Mouse (Mus musculus) kidney, postnatal 0 days (tissue): Measurements from ENCODE around the gene Slc16a14. TPM values are rescaled to one million over a fixed set of nuclear protein-coding genes. Genes with fewer than 3 reads are reported as not detected.
A peak's percentile ranks its signal among the peaks of the same experiment; 100 is the strongest.

Experiments
- ATAC-seq: fragments of 200-750 bp; cut with Nextera tagmentation; replicated peaks from 2 replicates; pipeline ENCODE4 v1.8.0; 2017; ENCODE audit warnings: low read depth, moderate number of reproducible peaks, moderate TSS enrichment, moderate library complexity; ENCODE audit not compliant: low FRiP score
- DNase-seq: peaks from one replicate; pipeline ENCODE4 v3.0.0-alpha.2; 2016; ENCODE audit warnings: low spot score
- H3K27ac ChIP-seq: fragments of 300-500 bp; sonication (generic); 2 replicates; pipeline ENCODE4 v1.5.1; 2014; ENCODE audit warnings: mild to moderate bottlenecking
- H3K27me3 ChIP-seq: fragments of 300-500 bp; sonication (generic); 2 replicates; pipeline ENCODE4 v1.6.1; 2014; ENCODE audit warnings: low read length, mixed read lengths; ENCODE audit not compliant: insufficient read depth
- H3K36me3 ChIP-seq: fragments of 300-500 bp; sonication (generic); 2 replicates; pipeline ENCODE4 v1.6.1; 2014; ENCODE audit warnings: low read length, mixed read lengths; ENCODE audit not compliant: insufficient read depth
- H3K4me1 ChIP-seq: fragments of 300-500 bp; sonication (generic); replicated peaks from 2 replicates; pipeline ENCODE4 v1.6.1; 2014; ENCODE audit warnings: antibody characterized with exemption, low read length, mixed read lengths; ENCODE audit not compliant: insufficient read depth
- H3K4me2 ChIP-seq: fragments of 300-500 bp; sonication (generic); 2 replicates; pipeline ENCODE4 v1.6.1; 2014; ENCODE audit warnings: mild to moderate bottlenecking, low read length, moderate library complexity, mixed read lengths
- H3K4me3 ChIP-seq: fragments of 300-500 bp; sonication (generic); replicated peaks from 2 replicates; pipeline ENCODE4 v1.5.1; 2014; ENCODE audit warnings: low read depth, low read length
- H3K9ac ChIP-seq: fragments of 300-500 bp; sonication (generic); 2 replicates; pipeline ENCODE4 v1.6.1; 2014; ENCODE audit warnings: low read depth, low read length
- H3K9me3 ChIP-seq: fragments of 300-500 bp; sonication (generic); replicated peaks from 2 replicates; pipeline ENCODE4 v1.6.1; 2016; ENCODE audit warnings: low read length, inconsistent platforms, mixed read lengths
- CTCF ChIP-seq: IDR thresholded peaks from 2 replicates; pipeline ENCODE4 v1.5.1; 2016; ENCODE audit warnings: antibody characterized with exemption, low read depth, mild to moderate bottlenecking, moderate library complexity
- WGBS: fragments of 180-500 bp; shearing (Covaris S2); extraction: QIAGEN DNeasy Blood & Tissue Kit; methylation state at CpG from one replicate; pipeline ENCODE4 v1.1.7; 2014; 5-methylcytosine and 5-hydroxymethylcytosine counted together
- polyA plus RNA-seq: library from polyadenylated mRNA; unstranded; fragments of >200 nt; fragmentation: Nextera tagmentation; extraction: Ambion mirVana; gene quantifications from 2 replicates; pipeline ENCODE4 v1.2.1, GENCODE M21; 2015

Gene Slc16a14
- polyA plus RNA-seq, 1 experiment from 2014 or later: 0.45 TPM

GRCm38 (mm10) chr1:84947390-84947789, 12.5 kb upstream of the Slc16a14 start:
- 73% methylated on average over 2 of the region's 2 CpGs for WGBS
- H3K36me3 ChIP-seq: no peaks in the 10 kb centered on the region
- no peak overlapping the region for H3K27ac ChIP-seq
- no peak overlapping the region for H3K4me3 ChIP-seq
- no peak overlapping the region for H3K9ac ChIP-seq
- no peak for DNase-seq
- ATAC-seq: peak; percentile 89
- no peak for TF ChIP-seq CTCF
- H3K9me3 ChIP-seq: no peaks in the 10 kb centered on the region
- no peaks in the 10 kb centered on the region for H3K27me3 ChIP-seq
- no peaks in the 10 kb centered on the region for H3K4me1 ChIP-seq
- no peak overlapping the region for H3K4me2 ChIP-seq

- H3K4me1 ChIP-seq: no peaks in the 10 kb centered on the region
Observed at GRCm38 (mm10) chr1:84945950-84946349, 11.0 kb upstream of the Slc16a14 start.

GRCm38 (mm10) chr1:84943549-84943948, 8.6 kb upstream of the Slc16a14 start:
- ATAC-seq (no peak), DNase-seq (no peak)
- H3K9me3 ChIP-seq: no peaks in the 10 kb centered on the region
- H3K27me3 ChIP-seq: no peaks in the 10 kb centered on the region
- H3K4me2 ChIP-seq: no peak overlapping the region
- no peak overlapping the region for H3K27ac ChIP-seq
- no peak overlapping the region for H3K4me3 ChIP-seq
- WGBS: 96% methylated on average over 4 of the region's 4 CpGs
- no peak overlapping the region for H3K9ac ChIP-seq
- no peak for TF ChIP-seq CTCF
- no peaks in the 10 kb centered on the region for H3K36me3 ChIP-seq
- H3K4me1 ChIP-seq: no peaks in the 10 kb centered on the region

More at GRCm38 (mm10) chr1:84945950-84946349, 11.0 kb upstream of the Slc16a14 start:
- no peak overlapping the region for H3K4me3 ChIP-seq
- TF ChIP-seq CTCF: no peak
- H3K9ac ChIP-seq: no peak overlapping the region
- H3K4me2 ChIP-seq: no peak overlapping the region
- WGBS: 52% methylated on average over 3 of the region's 3 CpGs
- DNase-seq (no peak), ATAC-seq (no peak)
- no peaks in the 10 kb centered on the region for H3K27me3 ChIP-seq
- no peaks in the 10 kb centered on the region for H3K36me3 ChIP-seq
- no peak overlapping the region for H3K27ac ChIP-seq
- H3K9me3 ChIP-seq: no peaks in the 10 kb centered on the region

GRCm38 (mm10) chr1:84942666-84943065, 7.7 kb upstream of the Slc16a14 start:
- H3K4me1 ChIP-seq: no peaks in the 10 kb centered on the region
- DNase-seq (no peak), ATAC-seq (no peak)
- no peak overlapping the region for H3K9ac ChIP-seq
- H3K36me3 ChIP-seq: no peaks in the 10 kb centered on the region
- no peaks in the 10 kb centered on the region for H3K9me3 ChIP-seq
- TF ChIP-seq CTCF: no peak
- no peaks in the 10 kb centered on the region for H3K27me3 ChIP-seq
- no peak overlapping the region for H3K27ac ChIP-seq
- no peak overlapping the region for H3K4me2 ChIP-seq
- H3K4me3 ChIP-seq: no peak overlapping the region

GRCm38 (mm10) chr1:84940322-84940721, 5.4 kb upstream of the Slc16a14 start:
- H3K4me2 ChIP-seq: no peak overlapping the region
- no peaks in the 10 kb centered on the region for H3K4me1 ChIP-seq
- no peak overlapping the region for H3K4me3 ChIP-seq
- H3K36me3 ChIP-seq: no peaks in the 10 kb centered on the region
- 0 out of 2 replicates have a peak, but pooled peaks cover 4% of the 10 kb centered on the region for H3K27me3 ChIP-seq
- H3K9ac ChIP-seq: no peak overlapping the region
- TF ChIP-seq CTCF: no peak
- ATAC-seq (no peak), DNase-seq (no peak)
- no peaks in the 10 kb centered on the region for H3K9me3 ChIP-seq
- no peak overlapping the region for H3K27ac ChIP-seq
- 84% methylated on average over 2 of the region's 2 CpGs for WGBS

- no peaks in the 10 kb centered on the region for H3K36me3 ChIP-seq
- 73% methylated on average over 4 of the region's 4 CpGs for WGBS
- DNase-seq: no peak
- H3K4me2 ChIP-seq: no peak overlapping the region
- H3K9ac ChIP-seq: no peak overlapping the region
- TF ChIP-seq CTCF: no peak
- no peaks in the 10 kb centered on the region for H3K4me1 ChIP-seq
- no peaks in the 10 kb centered on the region for H3K9me3 ChIP-seq
- no peak for ATAC-seq
- H3K27ac ChIP-seq: no peak overlapping the region
- peaks cover 5% of the 10 kb centered on the region; the same call in 1 of the 2 replicates for H3K27me3 ChIP-seq
- no peak overlapping the region for H3K4me3 ChIP-seq
Observed at GRCm38 (mm10) chr1:84939466-84939865, 4.5 kb upstream of the Slc16a14 start.

- Histone ChIP-seq H3K27me3 (peaks cover 15% of the 10 kb centered on the region; the same call in 1 of the 2 replicates), H3K27ac (no peak overlapping the region), H3K9ac (no peak overlapping the region), H3K36me3 (no peaks in the 10 kb centered on the region), H3K4me3 (no peak overlapping the region), H3K9me3 (no peaks in the 10 kb centered on the region), H3K4me2 (no peak overlapping the region), H3K4me1 (peaks cover 6% of the 10 kb centered on the region; the same call in 1 of the 2 replicates)
- ATAC-seq (no peak), DNase-seq (no peak)
- whole genome bisulfite sequencing: 84% methylated on average over 19 of the region's 19 CpGs
- no peak for TF ChIP-seq CTCF
Observed at GRCm38 (mm10) chr1:84936716-84937510, 2.0 kb upstream of the Slc16a14 start.
